In the genomic region with DNA sequence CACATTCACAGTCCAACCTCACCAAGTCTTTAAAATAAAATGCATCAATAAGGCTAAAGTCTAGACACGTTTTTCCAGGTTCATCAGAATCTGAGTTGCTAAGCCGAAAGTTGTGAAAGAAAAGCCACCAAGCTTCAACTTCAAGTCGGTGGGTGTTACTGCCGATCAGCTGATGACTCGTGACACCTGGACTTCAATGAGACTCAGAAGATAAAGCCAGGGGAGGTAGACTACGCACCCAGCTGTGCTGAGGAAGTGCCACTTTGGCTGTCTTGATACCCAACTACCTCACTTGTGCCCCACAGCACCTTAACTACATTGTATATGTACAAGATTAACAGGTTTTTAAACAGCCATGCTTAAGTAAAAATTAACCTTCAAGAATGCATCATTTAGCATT, we compare ENCODE assay signal across 17 mouse cellular contexts. TPM values are rescaled to one million over a fixed set of nuclear protein-coding genes. Genes with fewer than 3 reads are reported as not detected.
DNase-seq lines count a peak whose midpoint lies in the region; ATAC-seq lines count a peak whose summit lies in the region.
"Had no signal": no experiment of that assay in that cellular context is flagged by ENCODE, and none has a peak within 500 bp of the region (broad histone marks: within the 10 kb centered on the region; RNA-seq: fewer than 3 reads in every experiment).

No protein-coding gene starts in this region.

- ATAC-seq in heart, embryonic 14.5 days (ENCODE audit: insufficient number of reproducible peaks, insufficient read depth, low FRiP score, low read depth), result no peak
- ATAC-seq in heart, embryonic 11.5 days (replicated peaks; ENCODE audit: insufficient number of reproducible peaks, low FRiP score, low TSS enrichment), result no peak
- ATAC-seq in inflammation-experienced regulatory T-cells, adult 6 months, result no peak
- ATAC-seq: forebrain, embryonic 15.5 days had no signal

- DNase-seq in testis, postnatal 10 days (ENCODE audit: low spot score), result peak; percentile 32
- DNase-seq in testis, postnatal 14 days (ENCODE audit: low spot score), result no peak
- DNase-seq in kidney, postnatal 4 days, result peak; percentile 13 to 26
- DNase-seq in lung, postnatal 4 days, result no peak
- DNase-seq in lung, postnatal 14 days, result no peak
- DNase-seq: cerebellum, postnatal 25 days; gastrocnemius, postnatal 25 days had no signal

- no peaks in the 10 kb centered on the region for H3K27me3 ChIP-seq in heart, embryonic 14.5 days (ENCODE audit: control insufficient read depth, insufficient read depth, low read length)
- no peaks in the 10 kb centered on the region for H3K27me3 ChIP-seq in heart, embryonic 11.5 days (ENCODE audit: control insufficient read depth, insufficient read depth, low read length)
- H3K27me3 ChIP-seq: embryonic facial prominence, embryonic 13.5 days; forebrain, embryonic 15.5 days; hindbrain, embryonic 12.5 days; liver, embryonic 15.5 days; neural tube, embryonic 12.5 days had no signal

- no peaks in the 10 kb centered on the region for H3K9me3 ChIP-seq in heart, embryonic 14.5 days (ENCODE audit: control insufficient read depth, low read length)
- no peaks in the 10 kb centered on the region for H3K9me3 ChIP-seq in heart, embryonic 11.5 days (replicated peaks; ENCODE audit: control insufficient read depth, low read length)
- H3K9me3 ChIP-seq: embryonic facial prominence, embryonic 13.5 days; forebrain, embryonic 15.5 days; hindbrain, embryonic 12.5 days; liver, embryonic 15.5 days; midbrain, embryonic 10.5 days; neural tube, embryonic 12.5 days had no signal

- peaks cover 5 to 18% of the 10 kb centered on the region in 2 experiments for H3K4me1 ChIP-seq in heart, embryonic 14.5 days (ENCODE audit: control insufficient read depth in 2 of 2, insufficient read depth in 2 of 2, low read length in 2 of 2)
- peaks cover 11% of the 10 kb centered on the region for H3K4me1 ChIP-seq in heart, embryonic 11.5 days (ENCODE audit: control insufficient read depth, insufficient read depth, low read length)

- H3K27ac ChIP-seq in heart, embryonic 14.5 days (replicated peaks in 1 of 2; ENCODE audit: control insufficient read depth in 1 of 2, insufficient read depth in 1 of 2, low read depth in 2 of 2, low read length in 2 of 2), result no peak overlapping the region
- no peak overlapping the region for H3K27ac ChIP-seq in heart, embryonic 11.5 days (ENCODE audit: low read depth, low read length)
- H3K27ac ChIP-seq: embryonic facial prominence, embryonic 13.5 days; forebrain, embryonic 15.5 days; hindbrain, embryonic 12.5 days; layer of hippocampus, adult 2 months; liver, embryonic 15.5 days; midbrain, embryonic 10.5 days; neural tube, embryonic 12.5 days had no signal

- WGBS in heart, embryonic 14.5 days, result 42% methylated on average over 6 of the region's 6 CpGs
- WGBS in heart, embryonic 11.5 days (ENCODE audit: insufficient replicate concordance), result 50% methylated on average over 6 of the region's 6 CpGs

- H3K4me3 ChIP-seq in heart, embryonic 14.5 days (ENCODE audit: control insufficient read depth in 1 of 2, insufficient read depth in 1 of 2, low read depth in 1 of 2, low read length in 2 of 2), result no peak overlapping the region
- H3K4me3 ChIP-seq in heart, embryonic 11.5 days (ENCODE audit: low read depth, low read length), result no peak overlapping the region
- H3K4me3 ChIP-seq: embryonic facial prominence, embryonic 13.5 days; forebrain, embryonic 15.5 days; hindbrain, embryonic 12.5 days; layer of hippocampus, adult 2 months; liver, embryonic 15.5 days; midbrain, embryonic 10.5 days; neural tube, embryonic 12.5 days had no signal

- H3K36me3 ChIP-seq in heart, embryonic 14.5 days (ENCODE audit: control insufficient read depth, insufficient read depth, low read length), result 0 out of 2 replicates have a peak, but pooled peaks cover 3% of the 10 kb centered on the region
- no peaks in the 10 kb centered on the region for H3K36me3 ChIP-seq in heart, embryonic 11.5 days (ENCODE audit: control insufficient read depth, insufficient read depth, low read length)
- H3K36me3 ChIP-seq: embryonic facial prominence, embryonic 13.5 days; forebrain, embryonic 15.5 days; hindbrain, embryonic 12.5 days; liver, embryonic 15.5 days; midbrain, embryonic 10.5 days; neural tube, embryonic 12.5 days had no signal

- peak overlapping the region; percentile 33 for H3K4me2 ChIP-seq in heart, embryonic 14.5 days (ENCODE audit: low read length)
- no peak overlapping the region; the same call in 1 of the 2 replicates for H3K4me2 ChIP-seq in heart, embryonic 11.5 days
- H3K4me2 ChIP-seq: embryonic facial prominence, embryonic 13.5 days; forebrain, embryonic 15.5 days; hindbrain, embryonic 12.5 days; liver, embryonic 15.5 days; neural tube, embryonic 12.5 days had no signal

- H3K9ac ChIP-seq in heart, embryonic 14.5 days (ENCODE audit: low read length), result peak overlapping the region; percentile 34; the same call in 1 of the 2 replicates
- no peak overlapping the region for H3K9ac ChIP-seq in heart, embryonic 11.5 days (ENCODE audit: low read depth, low read length)
- H3K9ac ChIP-seq: embryonic facial prominence, embryonic 13.5 days; forebrain, embryonic 15.5 days; hindbrain, embryonic 12.5 days; liver, embryonic 15.5 days; neural tube, embryonic 12.5 days had no signal

RNA-seq across cellular contexts. Expression of a gene that starts 3.4 kb away (rescaled TPM):
- 390 and 408 TPM in 2 replicates for polyA plus RNA-seq in heart, embryonic 14.5 days (2014; fragmentation: Nextera tagmentation; extraction: Ambion mirVana)
- 360 and 376 TPM in 2 replicates for polyA plus RNA-seq in heart, embryonic 11.5 days (2014; fragmentation: Nextera tagmentation; extraction: Ambion mirVana)
- polyA plus RNA-seq in inflammation-experienced regulatory T-cells, adult 6 months (2017; shearing (Covaris generic)), result 100 to 1,000 TPM; 214 to 310 (median 217) TPM

Comparison
In these comparisons a context has a peak if more than half of its experiments do, and no peak if none do; other contexts are left out.
1. DNase-seq: peak in testis, postnatal 10 days (single experiment) and kidney, postnatal 4 days (2 of 2); none in testis, postnatal 14 days (single experiment), lung, postnatal 4 days (0 of 2) and lung, postnatal 14 days (single experiment).